Mouse (Mus musculus): ENCODE measurements at regions not wholly inside any gene's neighbourhood (a gene's known extent, or its start where the extent isn't known, plus 50 kb on each side); places are given as distances from the start of the nearest gene placed in this dataset.
A peak's percentile ranks its signal among the peaks of the same experiment; 100 is the strongest.

DNA sequence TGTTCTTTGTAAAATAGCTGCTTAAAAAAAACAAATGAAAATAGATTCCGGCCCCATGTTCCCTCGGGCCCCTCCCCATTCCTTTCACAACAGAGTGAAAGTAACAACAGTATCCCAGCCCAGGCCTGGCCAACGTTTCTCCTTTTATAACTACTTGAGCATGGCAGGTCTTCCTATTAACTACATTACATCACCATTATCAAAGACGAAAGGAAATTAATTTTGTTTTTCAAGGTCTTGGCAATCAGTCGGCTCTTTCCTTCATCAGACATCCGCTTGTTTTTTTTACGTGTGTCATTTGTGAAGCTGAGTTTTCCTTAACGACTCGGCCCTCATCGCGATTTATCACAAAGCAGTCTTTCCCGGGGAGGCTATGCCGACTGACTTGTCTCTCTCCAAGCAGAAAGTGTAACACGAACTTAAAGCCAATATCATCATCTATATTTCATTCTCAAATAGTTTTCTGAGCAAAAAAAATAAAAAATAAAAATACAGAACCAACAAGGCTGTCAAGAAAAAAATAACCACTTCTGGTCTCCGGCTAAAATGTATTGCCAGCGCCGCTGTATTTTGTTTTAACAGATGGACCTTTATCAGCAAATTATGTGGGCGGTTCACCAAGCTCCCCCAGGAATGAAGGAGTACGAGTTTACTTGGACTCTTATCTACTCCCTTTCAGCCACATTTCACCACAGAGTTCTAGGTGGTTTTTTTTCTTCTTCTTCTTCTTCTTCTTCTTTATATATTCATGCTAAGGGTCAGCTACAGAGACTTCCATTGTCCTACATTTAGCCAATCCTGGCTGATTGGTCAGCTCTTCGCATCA lies 89.9 kb upstream of the Cdkn3 start:
- WGBS: 65% methylated on average over 20 of the region's 20 CpGs
- Histone ChIP-seq H3K36me3 (ENCODE audit: control insufficient read depth, insufficient read depth, low read length) (no peaks in the 10 kb centered on the region), H3K4me3 (ENCODE audit: low read length) (no peak overlapping the region), H3K4me2 (ENCODE audit: low read depth, low read length) (no peak overlapping the region), H3K4me1 (ENCODE audit: control insufficient read depth, insufficient read depth, low read length) (no peaks in the 10 kb centered on the region), H3K27me3 (replicated peaks; ENCODE audit: control insufficient read depth, insufficient read depth, low read length) (no peaks in the 10 kb centered on the region), H3K9me3 (ENCODE audit: control insufficient read depth, low read length) (0 out of 2 replicates have a peak, but pooled peaks cover 6% of the 10 kb centered on the region), H3K27ac (ENCODE audit: low read length) (no peak overlapping the region), H3K9ac (ENCODE audit: low read depth, low read length) (no peak overlapping the region)
- no peak for ATAC-seq

DNA sequence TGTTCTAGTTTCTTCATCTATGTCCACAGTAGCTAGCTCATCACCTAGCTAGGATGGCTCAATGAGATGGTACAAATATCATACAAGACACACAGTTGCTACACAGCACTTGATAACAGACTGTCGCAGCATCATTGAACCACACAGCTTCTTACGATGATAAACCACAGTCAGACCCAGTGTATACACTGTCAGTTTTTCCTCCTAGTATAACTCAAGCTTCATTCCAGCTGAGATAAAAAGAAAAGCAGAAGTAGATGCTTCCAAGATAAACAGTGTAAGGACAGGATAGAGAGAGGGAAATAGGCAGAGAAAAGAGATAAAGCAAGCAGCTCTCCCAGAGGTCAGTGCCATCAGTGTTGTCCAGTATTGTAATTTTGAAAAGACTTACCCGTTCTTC lies 92.1 kb upstream of the Cdkn3 start:
- H3K27me3 ChIP-seq (replicated peaks; ENCODE audit: control insufficient read depth, insufficient read depth, low read length): no peaks in the 10 kb centered on the region
- 88% methylated on average over 3 of the region's 3 CpGs for WGBS
- no peak overlapping the region for H3K27ac ChIP-seq (ENCODE audit: low read length)
- H3K9me3 ChIP-seq (ENCODE audit: control insufficient read depth, low read length): 0 out of 2 replicates have a peak, but pooled peaks cover 6% of the 10 kb centered on the region
- H3K4me3 ChIP-seq (ENCODE audit: low read length): no peak overlapping the region
- no peaks in the 10 kb centered on the region for H3K4me1 ChIP-seq (ENCODE audit: control insufficient read depth, insufficient read depth, low read length)
- H3K36me3 ChIP-seq (ENCODE audit: control insufficient read depth, insufficient read depth, low read length): no peaks in the 10 kb centered on the region
- no peak overlapping the region for H3K9ac ChIP-seq (ENCODE audit: low read depth, low read length)
- no peak overlapping the region for H3K4me2 ChIP-seq (ENCODE audit: low read depth, low read length)
- no peak for ATAC-seq

DNA sequence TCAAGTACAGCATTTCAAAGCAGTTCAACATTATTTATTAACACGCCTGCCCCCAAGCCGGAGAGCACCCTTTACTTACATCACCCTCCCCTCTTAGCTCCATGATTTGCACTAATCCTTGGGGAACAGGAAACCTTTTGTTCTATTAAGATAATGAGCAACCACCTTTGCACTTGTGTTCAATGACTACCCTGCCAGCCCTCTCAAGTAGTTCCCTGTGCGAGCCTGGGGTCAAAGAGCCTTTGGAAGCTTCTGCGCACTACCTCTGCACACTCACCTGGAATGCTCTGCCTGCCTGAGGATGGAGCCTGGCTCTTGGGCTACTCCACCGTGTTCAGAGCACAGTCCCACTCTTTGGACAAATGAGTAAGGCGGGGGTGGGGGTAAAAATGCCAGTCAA lies 96.0 kb upstream of the Cdkn3 start:
- peak; percentile 91 for ATAC-seq
- H3K4me3 ChIP-seq (ENCODE audit: low read length): no peak overlapping the region
- H3K9me3 ChIP-seq (ENCODE audit: control insufficient read depth, low read length): 0 out of 2 replicates have a peak, but pooled peaks cover 2% of the 10 kb centered on the region
- WGBS: 64% methylated on average over 6 of the region's 6 CpGs
- H3K36me3 ChIP-seq (ENCODE audit: control insufficient read depth, insufficient read depth, low read length): no peaks in the 10 kb centered on the region
- peaks cover 7% of the 10 kb centered on the region; the same call in 1 of the 2 replicates for H3K4me1 ChIP-seq (ENCODE audit: control insufficient read depth, insufficient read depth, low read length)
- H3K27ac ChIP-seq (ENCODE audit: low read length): no peak overlapping the region
- H3K27me3 ChIP-seq (replicated peaks; ENCODE audit: control insufficient read depth, insufficient read depth, low read length): no peaks in the 10 kb centered on the region
- no peak overlapping the region for H3K4me2 ChIP-seq (ENCODE audit: low read depth, low read length)
- no peak overlapping the region for H3K9ac ChIP-seq (ENCODE audit: low read depth, low read length)

DNA sequence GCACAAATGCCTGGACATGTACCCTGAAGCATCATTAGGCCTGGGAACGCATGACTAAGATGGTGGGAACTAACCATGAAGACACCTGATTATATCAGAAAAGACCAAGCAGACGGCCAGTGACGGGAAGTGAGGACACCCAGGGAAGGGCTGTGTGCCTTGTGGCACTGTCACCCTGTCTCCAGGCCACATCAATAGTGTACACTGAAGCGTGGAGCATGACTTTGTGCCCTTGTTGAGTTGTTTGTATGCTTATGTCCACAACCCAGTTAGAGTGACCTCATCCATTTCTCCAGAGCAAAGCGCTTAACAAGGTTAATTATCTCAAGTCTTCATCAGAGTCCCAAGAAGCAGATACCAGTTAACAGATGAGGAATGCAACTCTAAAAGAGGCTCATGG lies 96.8 kb upstream of the Cdkn3 start:
- peaks cover 7% of the 10 kb centered on the region; the same call in 1 of the 2 replicates for H3K4me1 ChIP-seq (ENCODE audit: control insufficient read depth, insufficient read depth, low read length)
- H3K4me3 ChIP-seq (ENCODE audit: low read length): no peak overlapping the region
- ATAC-seq: no peak
- 86% methylated on average over 5 of the region's 5 CpGs for WGBS
- H3K27me3 ChIP-seq (replicated peaks; ENCODE audit: control insufficient read depth, insufficient read depth, low read length): no peaks in the 10 kb centered on the region
- no peak overlapping the region for H3K27ac ChIP-seq (ENCODE audit: low read length)
- H3K4me2 ChIP-seq (ENCODE audit: low read depth, low read length): no peak overlapping the region
- no peaks in the 10 kb centered on the region for H3K9me3 ChIP-seq (ENCODE audit: control insufficient read depth, low read length)
- no peaks in the 10 kb centered on the region for H3K36me3 ChIP-seq (ENCODE audit: control insufficient read depth, insufficient read depth, low read length)
- no peak overlapping the region for H3K9ac ChIP-seq (ENCODE audit: low read depth, low read length)

DNA sequence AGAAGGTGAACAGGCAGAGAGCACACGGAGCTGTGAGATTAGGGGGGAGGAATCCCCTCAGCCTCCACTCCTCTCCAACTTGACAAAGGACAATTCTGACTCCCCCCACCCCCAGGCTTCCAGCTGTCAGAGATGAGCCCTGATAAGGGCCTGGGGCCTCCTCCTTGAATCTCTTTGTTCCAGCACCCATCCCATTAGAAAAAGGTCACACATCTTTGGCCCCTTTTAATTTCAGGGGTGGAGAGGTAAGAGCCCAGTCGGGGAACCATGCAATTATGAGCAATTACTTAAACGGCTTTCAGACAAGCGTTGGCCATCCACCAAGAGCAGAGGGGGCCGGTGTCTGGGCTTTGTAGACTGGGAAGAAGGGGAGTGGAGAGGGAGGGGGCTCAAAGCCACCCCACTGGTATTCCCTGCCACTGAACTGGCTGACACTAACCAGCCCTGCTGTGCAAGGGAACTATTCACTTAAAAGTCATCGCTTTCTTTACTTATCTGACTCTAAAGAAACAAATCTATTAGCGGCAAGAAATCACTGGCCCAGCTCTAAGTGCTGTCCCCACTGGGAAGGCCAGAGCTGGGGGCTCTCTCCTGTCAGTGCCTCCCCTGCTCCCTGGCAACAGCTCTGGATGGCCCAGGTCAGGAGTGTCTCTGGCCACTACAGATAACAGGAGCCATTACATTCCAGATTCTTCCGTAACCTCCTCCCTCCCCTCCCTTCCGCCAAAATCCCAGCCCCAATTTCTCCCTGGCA lies 98.4 kb upstream of the Cdkn3 start:
- Histone ChIP-seq H3K9ac (ENCODE audit: low read depth, low read length) (no peak overlapping the region), H3K36me3 (ENCODE audit: control insufficient read depth, insufficient read depth, low read length) (no peaks in the 10 kb centered on the region), H3K9me3 (ENCODE audit: control insufficient read depth, low read length) (no peaks in the 10 kb centered on the region), H3K27me3 (replicated peaks; ENCODE audit: control insufficient read depth, insufficient read depth, low read length) (no peaks in the 10 kb centered on the region), H3K4me2 (ENCODE audit: low read depth, low read length) (no peak overlapping the region), H3K4me3 (ENCODE audit: low read length) (no peak overlapping the region), H3K27ac (ENCODE audit: low read length) (no peak overlapping the region), H3K4me1 (ENCODE audit: control insufficient read depth, insufficient read depth, low read length) (peaks cover 7% of the 10 kb centered on the region; the same call in 1 of the 2 replicates)
- WGBS: 17% methylated on average over 9 of the region's 9 CpGs
- peak; percentile 49 for ATAC-seq

DNA sequence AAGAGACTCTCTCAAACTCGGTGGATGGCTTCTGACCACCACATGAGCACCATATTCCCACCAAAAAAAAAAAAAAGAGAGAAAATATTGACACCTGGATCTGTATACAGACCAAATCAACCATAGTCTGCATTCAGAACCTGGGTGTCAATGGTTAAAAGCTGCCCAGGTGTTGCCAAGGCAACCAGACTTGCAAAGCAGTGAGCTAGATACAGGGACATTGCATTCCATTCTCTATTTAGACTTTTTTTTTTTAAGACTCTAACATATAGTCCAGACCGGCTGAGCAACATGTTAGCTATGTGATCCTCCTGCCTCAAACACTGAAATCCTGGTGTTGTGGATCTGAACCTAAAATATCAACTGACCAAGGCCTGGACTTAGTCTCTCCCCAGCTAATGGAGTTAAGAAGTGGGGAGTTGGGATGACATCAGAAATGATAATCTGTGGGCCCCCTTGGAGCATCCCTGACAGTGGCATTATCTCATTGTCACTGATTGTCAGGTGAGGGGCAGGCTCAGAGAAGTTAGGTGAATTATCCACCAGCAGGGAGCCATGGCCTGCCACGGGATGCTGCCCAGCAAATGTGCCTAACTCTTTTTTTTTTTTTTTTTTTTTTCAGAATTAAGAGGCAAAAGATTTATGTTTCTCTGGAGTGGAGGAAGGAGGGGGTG lies 99.1 kb upstream of the Cdkn3 start:
- Histone ChIP-seq H3K4me2 (ENCODE audit: low read depth, low read length) (no peak overlapping the region), H3K4me3 (ENCODE audit: low read length) (no peak overlapping the region), H3K9ac (ENCODE audit: low read depth, low read length) (no peak overlapping the region), H3K27ac (ENCODE audit: low read length) (no peak overlapping the region), H3K27me3 (replicated peaks; ENCODE audit: control insufficient read depth, insufficient read depth, low read length) (no peaks in the 10 kb centered on the region), H3K9me3 (ENCODE audit: control insufficient read depth, low read length) (no peaks in the 10 kb centered on the region), H3K4me1 (ENCODE audit: control insufficient read depth, insufficient read depth, low read length) (peaks cover 7% of the 10 kb centered on the region; the same call in 1 of the 2 replicates), H3K36me3 (ENCODE audit: control insufficient read depth, insufficient read depth, low read length) (no peaks in the 10 kb centered on the region)
- ATAC-seq: no peak
- WGBS: 50% methylated on average over 3 of the region's 3 CpGs

DNA sequence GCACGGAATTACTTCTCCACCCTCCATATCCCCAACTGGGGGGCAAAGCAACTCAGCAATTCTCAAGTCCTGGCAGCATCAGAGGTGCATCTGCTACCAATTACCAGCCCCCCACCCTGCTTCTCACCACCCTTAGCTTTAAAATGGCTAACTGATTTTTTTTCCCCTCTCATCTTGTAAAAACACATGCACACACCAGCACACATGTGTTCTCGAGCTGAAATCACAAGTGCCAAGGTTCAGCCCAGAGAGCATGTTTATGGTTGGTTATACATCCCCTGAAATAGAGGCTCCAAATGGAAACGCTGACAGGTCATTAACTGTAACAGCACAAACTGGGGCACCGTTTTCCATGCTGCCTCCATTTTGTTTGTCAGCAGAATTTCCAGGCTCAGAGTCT lies 101.0 kb upstream of the Cdkn3 start:
- Histone ChIP-seq H3K4me1 (ENCODE audit: control insufficient read depth, insufficient read depth, low read length) (peaks cover 7% of the 10 kb centered on the region; the same call in 1 of the 2 replicates), H3K4me3 (ENCODE audit: low read length) (no peak overlapping the region), H3K36me3 (ENCODE audit: control insufficient read depth, insufficient read depth, low read length) (no peaks in the 10 kb centered on the region), H3K27ac (ENCODE audit: low read length) (no peak overlapping the region), H3K9ac (ENCODE audit: low read depth, low read length) (no peak overlapping the region), H3K4me2 (ENCODE audit: low read depth, low read length) (no peak overlapping the region), H3K9me3 (ENCODE audit: control insufficient read depth, low read length) (no peaks in the 10 kb centered on the region), H3K27me3 (replicated peaks; ENCODE audit: control insufficient read depth, insufficient read depth, low read length) (no peaks in the 10 kb centered on the region)
- no peak for ATAC-seq
- WGBS: 57% methylated on average over 4 of the region's 4 CpGs

DNA sequence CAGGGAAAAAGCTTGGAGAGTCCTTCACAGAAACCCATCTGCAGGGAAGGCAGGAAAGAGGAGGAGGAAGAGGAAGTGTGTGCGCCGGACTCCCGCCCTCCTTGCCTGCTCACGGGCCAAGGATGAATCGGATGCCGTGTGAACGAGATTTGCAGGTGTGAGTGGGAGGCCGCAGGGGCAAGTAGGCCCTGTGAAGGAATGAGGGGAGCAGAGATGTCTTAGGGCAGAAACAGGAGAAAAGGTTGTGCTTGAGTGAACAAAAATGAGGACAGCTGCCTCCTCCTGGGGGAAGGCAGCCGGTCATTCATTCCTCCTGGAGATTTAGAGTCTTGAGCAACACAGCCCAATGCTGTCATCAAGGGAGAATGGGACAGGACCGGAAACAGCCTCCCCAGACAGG lies 104.1 kb upstream of the Cdkn3 start:
- Histone ChIP-seq H3K4me2 (ENCODE audit: low read depth, low read length) (no peak overlapping the region), H3K9me3 (ENCODE audit: control insufficient read depth, low read length) (no peaks in the 10 kb centered on the region), H3K27ac (ENCODE audit: low read length) (no peak overlapping the region), H3K9ac (ENCODE audit: low read depth, low read length) (no peak overlapping the region), H3K4me1 (ENCODE audit: control insufficient read depth, insufficient read depth, low read length) (no peaks in the 10 kb centered on the region), H3K36me3 (ENCODE audit: control insufficient read depth, insufficient read depth, low read length) (no peaks in the 10 kb centered on the region), H3K4me3 (ENCODE audit: low read length) (no peak overlapping the region), H3K27me3 (replicated peaks; ENCODE audit: control insufficient read depth, insufficient read depth, low read length) (no peaks in the 10 kb centered on the region)
- WGBS: 84% methylated on average over 10 of the region's 10 CpGs
- ATAC-seq: no peak

DNA sequence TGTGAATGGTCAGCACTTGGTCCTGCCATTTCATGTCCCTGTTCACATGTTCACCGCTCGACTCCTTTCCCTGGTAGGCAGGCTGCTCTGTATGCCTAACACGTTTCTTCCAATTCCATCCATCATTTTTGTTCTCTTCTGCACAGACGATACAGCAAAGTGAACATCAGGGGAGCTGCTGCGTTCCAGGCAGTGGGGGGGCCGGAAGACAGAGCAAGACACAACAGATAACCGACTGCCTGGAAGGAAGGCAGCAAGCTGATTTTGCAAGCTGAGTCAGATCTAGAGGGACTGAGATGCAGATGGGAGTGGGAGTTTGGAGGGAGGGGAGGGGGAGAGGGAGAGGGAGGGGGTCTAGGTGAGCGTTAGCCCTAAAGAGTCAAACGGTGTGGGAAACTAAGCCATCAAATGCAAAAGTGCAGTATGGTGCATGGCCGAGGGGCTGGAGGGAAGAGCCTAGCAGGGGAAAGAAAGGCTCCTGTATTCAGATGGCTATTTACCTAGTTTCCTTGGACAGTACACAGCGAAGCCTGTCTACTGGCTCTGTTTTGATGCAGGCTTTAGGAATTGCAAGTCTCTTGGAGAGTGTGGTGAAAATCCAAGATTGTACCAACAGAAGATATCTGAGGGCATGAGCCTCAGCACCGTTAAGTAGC lies 112.9 kb upstream of the Cdkn3 start:
- H3K36me3 ChIP-seq (ENCODE audit: control insufficient read depth, insufficient read depth, low read length): no peaks in the 10 kb centered on the region
- no peak overlapping the region for H3K4me3 ChIP-seq (ENCODE audit: low read length)
- WGBS: 65% methylated on average over 12 of the region's 12 CpGs
- no peaks in the 10 kb centered on the region for H3K9me3 ChIP-seq (ENCODE audit: control insufficient read depth, low read length)
- H3K9ac ChIP-seq (ENCODE audit: low read depth, low read length): no peak overlapping the region
- no peaks in the 10 kb centered on the region for H3K27me3 ChIP-seq (replicated peaks; ENCODE audit: control insufficient read depth, insufficient read depth, low read length)
- H3K27ac ChIP-seq (ENCODE audit: low read length): no peak overlapping the region
- no peak for ATAC-seq
- no peak overlapping the region for H3K4me2 ChIP-seq (ENCODE audit: low read depth, low read length)
- H3K4me1 ChIP-seq (ENCODE audit: control insufficient read depth, insufficient read depth, low read length): no peaks in the 10 kb centered on the region

Measured in intestine, embryonic 16.5 days (tissue).